In the genomic region with DNA sequence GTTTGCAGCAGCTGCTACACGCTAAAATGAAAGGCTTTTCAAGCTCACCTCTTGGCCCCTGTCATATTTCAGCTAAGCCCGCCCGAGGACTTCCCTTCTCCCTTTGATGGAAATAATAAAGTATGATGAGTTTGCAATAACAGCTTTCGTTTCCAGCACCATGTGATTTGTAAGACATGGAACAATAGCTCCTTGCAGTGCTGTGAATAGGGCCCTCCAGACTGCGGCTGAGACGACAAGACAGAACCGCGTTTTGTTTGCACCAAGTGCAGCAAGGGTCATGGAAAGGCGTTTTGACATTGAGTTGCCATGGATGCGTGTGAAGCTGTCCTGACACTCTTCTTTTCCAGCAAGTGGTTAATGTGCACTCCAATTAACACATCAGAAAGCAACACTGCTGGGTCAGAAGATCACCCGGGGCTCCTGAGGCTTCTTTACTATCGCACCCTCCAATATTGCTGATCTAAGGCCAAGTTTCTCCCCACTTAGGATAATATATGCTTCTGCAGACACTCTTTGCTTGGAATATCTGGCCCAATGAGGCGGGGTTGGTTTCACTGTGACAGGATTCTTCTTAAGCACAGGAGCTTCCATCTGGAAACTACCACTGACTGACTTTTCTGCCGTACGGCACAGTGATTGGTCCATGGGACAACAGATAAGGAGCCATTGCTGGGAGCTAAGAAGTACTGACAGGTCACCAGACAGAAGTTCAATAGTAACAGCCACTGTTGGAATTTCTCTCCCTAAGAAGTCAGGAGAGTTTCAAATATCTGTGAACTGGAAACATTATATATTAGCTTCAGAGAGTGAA, we compare ENCODE assay signal across 12 mouse cellular contexts.
DNase-seq lines count a peak whose midpoint lies in the region; ATAC-seq and TF ChIP-seq lines count a peak whose summit lies in the region.
"Had no signal": no experiment of that assay in that cellular context is flagged by ENCODE, and none has a peak within 500 bp of the region (broad histone marks: within the 10 kb centered on the region; RNA-seq: fewer than 3 reads in every experiment).

No protein-coding gene starts in this region.

- no peak for TF ChIP-seq CTCF in lung, embryonic 14.5 days (IDR thresholded peaks at IDR 0.05; ENCODE audit: low read depth)

- H3K9me3 ChIP-seq in lung, embryonic 14.5 days (ENCODE audit: low read depth, low read length) = no peaks in the 10 kb centered on the region
- H3K9me3 ChIP-seq in hindbrain, embryonic 11.5 days (ENCODE audit: control insufficient read depth, low read length) = no peaks in the 10 kb centered on the region

- H3K4me2 ChIP-seq in lung, embryonic 14.5 days = 0 out of 2 replicates have a peak overlapping the region, but pooled peaks have one; percentile 11
- H3K4me2 ChIP-seq in hindbrain, embryonic 11.5 days (replicated peaks; ENCODE audit: low read depth, low read length) = peak overlapping the region; percentile 7; the same call in 1 of the 2 replicates

- no peaks in the 10 kb centered on the region for H3K36me3 ChIP-seq in lung, embryonic 14.5 days (ENCODE audit: insufficient read depth)
- H3K36me3 ChIP-seq in hindbrain, embryonic 11.5 days (ENCODE audit: control insufficient read depth, insufficient read depth, low read length) = no peaks in the 10 kb centered on the region

- peak; percentile 68 for DNase-seq in lung, embryonic 14.5 days
- DNase-seq in lung, adult 18-20 months = no peak
- DNase-seq in hindbrain, embryonic 11.5 days (ENCODE audit: low spot score) = peak; percentile 63
- DNase-seq in mesoderm, embryonic 11.5 days (ENCODE audit: low read depth, low spot score) = peak; percentile 57
- no peak for DNase-seq in right cerebral cortex, postnatal 4 days
- DNase-seq in cerebellum, postnatal 10 days = no peak
- no peak for DNase-seq in T-cell, adult 2 months (ENCODE audit: low spot score)
- DNase-seq in gastrocnemius, postnatal 25 days = no peak
- DNase-seq: cerebellum, adult 9-11 months; gastrocnemius, postnatal 14 days; right cerebral cortex, postnatal 25 days had no signal

- H3K27ac ChIP-seq in lung, embryonic 14.5 days (ENCODE audit: low read depth) = no peak overlapping the region
- H3K27ac ChIP-seq in hindbrain, embryonic 11.5 days (ENCODE audit: low read depth, low read length) = peak overlapping the region; percentile 30; the same call in 1 of the 2 replicates

- peak; percentile 79 for ATAC-seq in lung, embryonic 14.5 days (ENCODE audit: insufficient read depth)
- ATAC-seq in hindbrain, embryonic 11.5 days (ENCODE audit: low FRiP score) = peak; percentile 96
- ATAC-seq: inflammation-experienced regulatory T-cells, adult 6 months had no signal

- H3K4me3 ChIP-seq in lung, embryonic 14.5 days (ENCODE audit: low read depth, low read length) = no peak overlapping the region
- H3K4me3 ChIP-seq in hindbrain, embryonic 11.5 days (ENCODE audit: low read depth, low read length) = no peak overlapping the region

- H3K27me3 ChIP-seq in lung, embryonic 14.5 days (ENCODE audit: insufficient read depth, low read length) = no peaks in the 10 kb centered on the region
- H3K27me3 ChIP-seq in hindbrain, embryonic 11.5 days (ENCODE audit: control insufficient read depth, insufficient read depth, low read length) = no peaks in the 10 kb centered on the region

- no peaks in the 10 kb centered on the region for H3K4me1 ChIP-seq in lung, embryonic 14.5 days (ENCODE audit: insufficient read depth)
- H3K4me1 ChIP-seq in hindbrain, embryonic 11.5 days (replicated peaks; ENCODE audit: control insufficient read depth, insufficient read depth, low read length) = no peaks in the 10 kb centered on the region; the same call in 1 of the 2 replicates

- 24% methylated on average over 15 of the region's 15 CpGs for WGBS in lung, embryonic 14.5 days
- 30% methylated on average over 15 of the region's 15 CpGs for WGBS in hindbrain, embryonic 11.5 days

- no peak overlapping the region for H3K9ac ChIP-seq in lung, embryonic 14.5 days
- no peak overlapping the region for H3K9ac ChIP-seq in hindbrain, embryonic 11.5 days (ENCODE audit: low read depth, low read length)

Comparison
In these comparisons a context has a peak if more than half of its experiments do, and no peak if none do; other contexts are left out.
1. DNase-seq: peak in lung, embryonic 14.5 days (single experiment), hindbrain, embryonic 11.5 days (single experiment) and mesoderm, embryonic 11.5 days (single experiment); none in lung, adult 18-20 months (0 of 2), right cerebral cortex, postnatal 4 days (single experiment), cerebellum, postnatal 10 days (0 of 2), T-cell, adult 2 months (single experiment) and gastrocnemius, postnatal 25 days (single experiment).